Mouse (Mus musculus) cerebellum, postnatal 10 days (tissue): ENCODE results near the gene Atp8b4.
A peak's percentile ranks its signal among the peaks of the same experiment; 100 is the strongest.
"Not testable (repeated sequence)": the region's sequence is repeated elsewhere in the genome, so short reads cannot be mapped to it uniquely, and the experiment has no call there.

ENCODE experiments used
- DNase-seq, 2 experiments: peaks; one replicate each; pipeline ENCODE4 v3.0.0; 2021; ENCODE audit warnings: mixed read lengths in 2 of 2

Gene Atp8b4

DNA sequence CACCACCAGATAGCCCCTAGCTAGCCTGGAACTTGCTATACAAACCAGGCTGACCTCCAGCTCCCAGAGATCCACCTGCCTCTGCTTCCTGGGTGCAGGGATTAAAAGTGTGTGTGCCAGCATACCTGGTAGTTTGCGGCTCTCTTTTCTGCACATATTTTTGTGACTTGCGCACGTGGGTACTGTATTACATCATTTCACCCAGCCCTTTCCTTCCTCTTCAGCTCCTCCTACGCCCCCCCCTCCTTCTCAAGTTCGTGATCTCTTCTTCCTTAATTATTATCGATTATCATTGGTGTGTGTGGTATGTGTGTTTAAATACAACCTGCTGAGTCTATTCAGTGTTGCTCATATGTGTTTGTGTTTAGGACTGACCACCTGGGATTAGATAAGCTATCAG lies at the start of gene Atp8b4:
Atp8b4 (minus strand) TSS at position 154 of the 400 bp plus-strand sequence.
- no peak for DNase-seq

DNA sequence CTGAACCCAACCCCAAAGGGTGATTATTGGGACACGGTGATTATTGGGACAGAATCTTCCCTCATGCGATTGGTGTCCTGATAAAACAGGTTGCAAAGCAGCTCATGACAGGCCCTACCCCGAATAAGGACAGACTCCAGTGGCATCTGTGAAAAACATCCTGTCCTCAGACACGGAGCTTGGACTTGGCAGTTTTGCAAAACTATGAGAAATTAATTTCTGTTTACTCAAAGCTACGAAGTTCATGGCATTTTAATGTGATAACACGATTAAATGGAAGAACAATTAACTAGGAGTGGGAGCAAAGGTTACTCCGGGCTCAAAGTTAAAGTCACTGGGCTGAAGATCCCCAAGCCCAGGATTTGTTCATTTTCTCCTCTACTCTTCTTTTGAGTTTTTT lies 49.2 kb upstream of the Atp8b4 start:
- DNase-seq, result no peak

DNA sequence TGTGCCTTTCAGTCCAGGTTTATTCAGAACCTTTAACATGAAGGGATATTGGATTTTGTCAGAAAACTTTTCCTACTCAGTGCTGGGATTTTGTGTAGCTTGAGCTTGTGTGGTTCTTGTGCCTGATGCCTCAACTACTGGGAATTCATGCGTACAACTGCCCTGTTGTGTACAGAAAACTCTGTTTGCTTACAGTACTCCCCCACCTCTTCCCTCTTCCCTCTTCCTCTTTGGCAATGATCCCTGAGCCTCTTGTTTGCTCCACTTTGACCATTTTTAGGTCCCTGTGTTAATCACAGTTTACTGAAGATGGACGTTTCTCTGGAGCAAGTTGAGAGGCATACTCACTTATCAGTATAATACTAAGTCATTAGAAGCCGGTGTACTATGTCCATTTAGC lies 45.9 kb upstream of the Atp8b4 start:
- no peak for DNase-seq

DNA sequence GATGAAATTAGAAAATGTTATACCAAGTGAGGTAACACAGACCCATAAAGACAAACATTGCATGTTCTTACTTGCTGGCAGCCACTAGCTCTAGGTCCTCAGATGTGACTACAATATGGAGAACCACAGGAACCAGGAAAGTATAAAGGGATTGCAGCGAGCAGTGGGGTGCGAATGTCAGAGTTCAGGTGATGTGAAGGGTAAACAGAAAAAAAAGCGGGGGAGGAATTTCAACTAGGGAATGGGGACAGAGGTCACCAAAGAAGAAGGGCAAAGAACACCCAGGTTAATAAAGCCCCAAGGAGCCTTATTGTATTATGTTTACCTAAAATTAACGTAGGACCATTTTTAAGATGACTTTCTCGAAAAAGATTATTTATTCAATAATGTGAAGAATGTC lies 44.8 kb upstream of the Atp8b4 start:
- no peak for DNase-seq

DNA sequence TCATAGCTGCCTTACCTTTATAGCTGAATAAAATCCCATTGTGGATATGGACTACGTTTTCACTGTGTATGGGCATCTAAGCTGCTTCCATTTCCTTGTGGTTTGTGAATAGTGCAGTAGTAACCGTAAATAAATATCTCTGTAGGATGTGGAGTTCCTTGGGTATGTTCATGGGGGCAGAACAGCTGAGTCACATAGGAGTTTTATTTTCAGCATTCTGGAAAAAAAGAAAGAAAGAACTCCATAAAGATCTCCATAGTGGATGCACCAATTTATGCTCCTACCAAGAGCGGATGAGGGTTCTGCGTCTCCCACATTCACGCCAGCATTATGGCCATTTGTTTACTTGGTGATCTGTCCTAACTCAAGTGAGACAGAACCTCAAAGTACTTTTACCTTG lies 41.7 kb upstream of the Atp8b4 start:
- no peak for DNase-seq

DNA sequence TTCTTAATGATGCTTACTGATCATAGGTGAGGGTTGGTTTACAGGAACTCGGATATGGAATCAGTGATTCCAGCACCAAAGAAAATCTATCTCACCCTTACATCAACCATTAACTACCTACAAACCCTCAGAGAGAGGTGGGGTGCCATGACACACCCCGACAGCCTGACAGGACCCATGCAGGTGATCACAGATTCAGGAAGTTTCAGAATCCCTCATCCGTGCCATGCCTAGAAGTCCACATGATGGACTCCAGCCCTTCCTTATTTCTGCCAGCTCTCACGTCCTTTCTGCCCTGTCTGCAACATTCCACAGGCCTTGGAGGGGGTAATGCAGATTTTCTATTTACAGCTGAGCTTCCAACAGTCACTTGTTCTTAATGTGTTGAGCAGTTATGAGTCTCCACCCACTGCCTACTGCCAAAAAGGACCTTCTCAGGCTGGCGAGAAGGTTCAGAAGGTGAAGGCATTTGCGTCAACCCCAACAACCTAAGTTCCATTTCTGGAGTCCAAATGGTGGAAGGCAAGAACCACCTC lies 40.0 kb upstream of the Atp8b4 start:
- no peak for DNase-seq

DNA sequence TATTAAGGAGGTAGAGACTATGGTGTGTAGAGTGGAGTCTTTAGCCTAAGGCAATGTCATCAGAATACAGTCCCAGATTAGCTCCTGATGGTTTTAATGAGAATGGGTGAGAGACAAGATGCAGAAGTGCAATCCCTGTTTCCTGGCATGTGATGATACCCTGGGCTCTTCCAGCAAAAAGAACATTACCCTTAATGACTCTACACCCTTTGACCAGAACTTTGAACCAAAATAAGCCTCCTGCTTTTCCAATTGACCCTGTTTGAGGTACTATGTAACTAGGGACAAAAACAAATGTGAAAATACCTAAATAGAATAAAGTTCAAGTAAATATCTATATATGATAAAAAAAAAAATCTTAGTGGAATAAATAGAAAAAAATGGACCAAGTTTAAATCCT lies 37.2 kb upstream of the Atp8b4 start:
- no peak for DNase-seq

DNA sequence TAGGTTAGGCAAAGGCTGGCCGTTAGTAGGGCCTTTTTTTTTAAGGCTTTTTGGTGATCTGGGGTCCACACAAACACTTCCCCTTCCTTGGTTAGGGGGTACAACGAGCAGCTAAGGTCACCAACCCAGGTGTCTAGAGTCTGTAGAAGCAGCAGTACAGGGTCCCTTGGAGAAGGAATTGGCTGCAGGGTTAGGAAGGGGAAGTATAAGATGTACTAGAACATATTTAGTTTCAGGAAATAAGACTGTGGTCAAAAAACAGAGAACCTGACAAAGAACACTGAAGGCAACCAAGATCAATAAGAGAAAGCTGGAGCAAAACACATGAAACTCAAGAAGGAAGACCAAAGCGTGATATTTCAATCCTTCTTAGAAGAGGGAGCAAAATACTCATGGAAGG lies 30.1 kb upstream of the Atp8b4 start:
- DNase-seq, result no peak

DNA sequence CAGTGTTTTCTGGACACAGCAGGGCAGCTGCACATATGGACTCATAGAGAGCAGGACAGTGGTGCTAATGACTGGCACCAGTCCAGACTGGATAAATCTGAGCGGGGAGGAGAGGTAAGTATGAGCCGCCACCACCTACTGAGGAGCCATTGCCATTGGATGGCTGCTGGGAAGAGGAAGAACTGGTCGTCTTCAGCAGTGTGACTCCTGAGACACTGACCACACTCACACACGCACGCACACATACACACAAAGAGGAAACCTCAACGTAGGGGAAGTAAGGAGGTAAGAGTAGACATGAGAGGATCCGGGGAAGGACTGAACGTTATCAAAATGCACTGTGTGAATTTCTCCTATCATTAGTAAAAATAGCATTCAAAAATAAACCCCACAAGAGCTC lies 27.0 kb upstream of the Atp8b4 start:
- no peak for DNase-seq

DNA sequence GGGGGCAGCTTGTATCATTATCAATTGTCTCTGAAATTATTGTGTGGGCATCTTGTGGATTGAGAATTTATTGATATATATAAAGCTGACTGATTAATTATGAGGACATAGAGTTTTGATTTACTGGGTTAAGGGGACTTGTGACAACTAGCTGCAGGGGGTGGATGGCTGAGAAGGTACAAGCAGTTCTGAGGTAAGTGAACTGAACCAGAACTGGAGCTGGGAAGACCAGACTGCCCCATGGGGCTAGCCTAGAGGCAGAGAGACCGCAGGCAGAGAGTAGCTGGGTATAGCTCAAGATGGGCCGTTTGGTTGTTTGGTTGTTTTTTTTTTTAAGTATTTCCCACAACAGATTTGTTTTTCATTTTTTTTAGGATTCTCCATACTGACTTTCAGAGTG lies 23.8 kb upstream of the Atp8b4 start:
- no peak for DNase-seq

DNA sequence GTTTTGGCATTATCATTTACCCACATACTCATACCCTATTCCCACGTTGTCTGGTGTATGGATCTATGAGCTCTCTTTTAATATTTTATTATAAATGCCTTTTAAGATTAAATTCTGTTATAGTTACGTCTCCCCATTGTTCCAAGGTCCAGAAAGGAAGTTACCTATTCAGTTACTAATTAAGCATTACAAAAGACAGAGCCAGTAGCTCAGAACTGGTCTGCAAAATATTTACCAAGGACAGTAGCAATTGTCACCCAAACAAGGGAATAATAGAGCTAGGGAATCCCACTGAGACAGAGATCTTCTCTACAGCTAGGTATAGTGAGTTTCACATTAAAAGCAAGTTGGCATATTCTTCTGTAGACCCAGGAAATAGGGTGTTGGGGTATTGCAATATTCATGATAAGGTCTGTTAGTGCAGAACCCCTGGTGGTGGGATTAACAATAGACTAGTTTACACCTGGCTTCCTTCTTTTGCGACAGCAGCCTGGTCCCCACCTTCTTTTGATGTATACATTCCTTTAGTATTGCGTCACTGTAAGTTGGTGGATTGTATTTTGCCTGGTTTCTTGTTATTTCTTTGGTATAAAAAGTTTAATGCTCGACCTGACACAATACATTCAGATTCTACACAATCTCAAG lies 22.7 kb upstream of the Atp8b4 start:
- not testable (repeated sequence) for DNase-seq

DNA sequence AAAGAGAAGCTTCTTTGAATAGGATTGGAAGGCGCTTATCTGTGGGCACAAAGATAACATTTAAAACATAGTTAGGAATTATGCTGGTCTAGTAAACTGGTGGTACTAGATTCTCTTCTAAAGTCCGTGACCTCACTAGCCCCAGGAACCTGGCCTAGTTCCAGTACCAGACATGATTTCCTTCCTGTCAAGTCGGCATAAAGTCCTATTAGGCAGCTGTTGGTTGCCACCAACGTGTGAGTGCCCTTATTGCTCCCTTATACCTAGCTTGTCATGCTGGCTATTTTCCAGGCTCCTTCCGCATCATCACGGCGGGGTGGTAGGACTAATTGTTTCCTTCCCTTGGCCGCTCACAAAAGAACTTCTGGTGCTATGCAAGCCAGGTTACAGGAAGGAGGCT lies 21.6 kb upstream of the Atp8b4 start:
- DNase-seq, result peak; percentile 44 to 50

DNA sequence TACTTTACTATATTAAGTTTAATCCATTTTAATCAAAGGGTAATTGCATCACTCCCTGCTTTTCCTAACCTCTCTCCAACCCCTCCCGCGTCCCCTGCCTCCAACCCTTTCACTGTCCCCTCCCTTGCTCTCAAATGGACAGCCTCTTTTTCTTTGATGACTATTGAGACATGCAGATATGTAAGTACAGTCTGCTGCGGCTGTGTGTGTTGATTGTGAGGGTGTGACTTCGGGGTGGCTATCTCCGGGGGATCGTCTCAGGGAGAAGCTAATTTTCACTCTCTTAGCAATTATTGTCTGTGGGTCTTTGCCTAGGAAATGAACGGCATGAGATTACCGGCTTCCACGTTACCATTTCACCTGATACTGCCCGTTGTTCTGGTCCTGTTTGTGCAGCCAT lies 21.0 kb upstream of the Atp8b4 start:
- DNase-seq, result no peak

DNA sequence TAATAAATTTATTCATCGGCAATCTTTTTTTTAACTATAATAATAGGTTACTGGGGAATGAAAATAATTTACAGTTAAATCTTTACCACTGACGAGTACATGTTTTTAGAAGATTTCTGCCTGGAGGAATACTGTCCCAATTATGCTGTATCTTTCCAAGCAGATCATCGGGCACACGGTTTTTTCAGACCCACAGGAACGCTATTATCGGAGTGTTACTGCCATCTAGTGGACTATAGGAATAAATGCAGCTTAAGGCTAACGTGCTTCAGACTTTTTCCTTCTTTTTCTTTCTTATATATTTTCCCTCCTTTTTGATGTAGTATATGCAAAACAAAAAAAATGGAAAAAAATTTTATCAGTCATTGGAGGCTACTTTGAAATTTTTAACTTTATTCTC lies 20.4 kb upstream of the Atp8b4 start:
- DNase-seq, result peak; percentile 34 to 52

DNA sequence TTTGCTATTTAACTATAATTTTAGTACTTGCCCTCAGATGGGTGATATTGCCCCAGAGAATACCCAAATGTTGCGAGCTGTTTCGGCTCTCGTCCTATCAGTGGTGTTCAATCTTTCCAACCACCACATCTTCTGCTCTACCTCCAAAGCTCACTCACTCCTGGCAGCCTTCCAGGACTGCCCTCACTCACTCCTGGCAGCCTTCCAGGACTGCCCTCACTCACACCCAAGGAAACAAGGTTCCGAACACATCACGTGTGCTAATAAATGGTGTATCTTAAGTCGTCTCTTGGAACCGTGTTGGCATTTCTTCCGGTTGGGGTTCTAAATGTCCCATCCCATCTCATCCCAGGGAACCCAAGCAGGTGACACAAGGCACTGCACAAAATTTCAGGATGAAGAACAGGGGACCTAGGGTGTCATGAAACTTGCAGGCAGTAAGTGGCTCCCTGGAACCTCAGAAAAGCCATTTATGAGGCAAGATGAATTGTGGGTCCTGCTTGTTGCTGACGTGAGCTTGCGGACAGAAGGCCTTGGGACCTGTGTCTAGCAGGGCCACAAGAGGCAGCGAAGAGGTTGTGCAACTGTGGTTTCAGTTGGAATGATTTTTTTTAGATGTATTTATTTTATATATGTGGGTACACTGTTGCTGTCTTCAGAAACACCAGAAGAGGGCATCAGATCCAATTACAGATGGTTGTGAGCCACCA lies 19.6 kb upstream of the Atp8b4 start:
- peak; percentile 69 to 83 for DNase-seq

DNA sequence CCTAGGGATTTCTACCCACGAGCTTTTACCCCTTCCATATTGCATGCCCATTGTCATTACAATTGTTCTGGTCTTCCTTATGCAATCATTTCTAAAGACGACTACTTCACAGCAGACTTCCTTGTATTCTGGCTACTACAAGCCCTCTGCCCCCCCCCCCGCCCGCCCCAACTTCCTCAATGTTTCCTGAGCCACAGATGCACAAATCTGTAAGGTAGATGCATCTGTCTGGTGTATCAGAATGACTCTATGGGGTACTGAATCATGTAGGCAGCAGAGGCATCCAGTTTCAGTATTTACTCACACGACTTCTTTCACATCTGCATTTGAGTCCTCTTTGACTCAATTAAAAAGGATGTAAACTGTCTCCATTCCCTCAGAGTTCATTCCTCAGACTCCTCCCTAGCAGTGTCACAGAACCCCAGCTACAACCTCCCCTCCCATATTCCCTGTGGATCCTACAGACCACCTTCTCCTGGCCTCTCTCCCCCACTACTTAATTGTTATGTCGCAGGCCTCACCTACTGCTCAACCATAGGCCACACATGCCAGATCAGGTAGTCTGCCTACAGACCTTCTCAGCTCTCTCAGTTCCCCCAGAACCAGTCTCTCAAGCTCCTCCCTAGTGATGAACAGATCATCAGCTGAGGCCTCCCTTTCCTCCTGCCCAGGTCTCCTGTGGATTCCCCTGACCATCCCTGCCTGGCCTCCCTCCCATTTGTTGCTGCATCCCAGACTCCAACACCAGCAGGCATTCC lies 14.8 kb upstream of the Atp8b4 start:
- DNase-seq, result no peak

DNA sequence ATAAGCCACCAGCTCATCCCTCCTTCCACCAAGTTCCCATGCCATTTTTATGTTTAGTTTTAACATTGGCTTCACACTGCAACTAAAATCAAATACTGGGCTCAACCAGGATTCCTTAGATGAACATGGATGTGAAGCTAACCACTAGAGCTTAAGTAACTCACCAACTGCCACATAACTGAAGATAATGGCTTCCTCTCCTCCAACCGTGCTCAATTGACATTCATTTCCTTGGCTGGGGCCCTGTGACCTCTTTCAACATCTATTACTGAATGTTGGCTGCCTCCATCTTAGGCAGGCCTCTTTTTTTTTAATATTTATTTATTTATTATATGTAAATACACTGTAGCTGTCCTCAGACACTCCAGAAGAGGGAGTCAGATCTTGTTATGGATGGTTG lies 7.8 kb upstream of the Atp8b4 start:
- no peak for DNase-seq

DNA sequence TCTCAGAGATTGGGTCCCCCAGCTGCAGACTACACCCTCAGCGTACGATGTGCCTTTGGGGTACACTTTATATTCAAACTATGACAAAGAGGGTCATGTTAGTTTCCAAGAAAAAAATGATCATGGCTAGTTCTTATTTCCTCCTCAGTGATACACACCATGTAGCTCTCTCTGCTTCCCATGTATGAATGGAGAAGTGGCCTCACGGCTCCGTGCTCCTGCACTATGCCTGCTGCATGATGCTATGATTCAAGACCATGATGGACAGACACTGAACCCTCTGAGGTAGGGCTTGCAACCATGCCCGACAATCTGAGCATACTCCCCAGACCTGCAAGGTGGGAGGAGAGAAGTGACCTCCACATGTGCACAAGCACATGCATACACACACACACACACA lies 7.0 kb upstream of the Atp8b4 start:
- no peak for DNase-seq

DNA sequence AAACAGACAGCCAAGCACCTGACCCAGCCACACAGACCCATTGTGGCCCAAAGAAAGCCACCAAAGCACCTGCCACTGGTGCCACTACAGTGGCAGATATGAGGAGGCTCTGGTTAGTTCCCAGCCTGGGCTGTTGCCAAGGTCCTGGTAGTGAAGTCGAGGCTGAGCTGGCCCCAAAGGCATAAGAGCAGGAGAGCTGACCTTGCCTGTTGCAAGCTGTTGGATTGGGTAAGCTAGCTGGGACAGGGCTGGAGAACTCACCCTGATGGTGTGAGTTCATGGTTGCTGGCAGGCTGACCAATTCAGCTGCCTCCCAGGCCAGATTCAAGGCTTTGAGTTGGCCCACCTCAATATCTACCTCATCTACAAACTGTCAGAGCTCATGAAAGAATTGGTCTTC lies 4.7 kb upstream of the Atp8b4 start:
- DNase-seq, result peak; percentile 4 to 6

DNA sequence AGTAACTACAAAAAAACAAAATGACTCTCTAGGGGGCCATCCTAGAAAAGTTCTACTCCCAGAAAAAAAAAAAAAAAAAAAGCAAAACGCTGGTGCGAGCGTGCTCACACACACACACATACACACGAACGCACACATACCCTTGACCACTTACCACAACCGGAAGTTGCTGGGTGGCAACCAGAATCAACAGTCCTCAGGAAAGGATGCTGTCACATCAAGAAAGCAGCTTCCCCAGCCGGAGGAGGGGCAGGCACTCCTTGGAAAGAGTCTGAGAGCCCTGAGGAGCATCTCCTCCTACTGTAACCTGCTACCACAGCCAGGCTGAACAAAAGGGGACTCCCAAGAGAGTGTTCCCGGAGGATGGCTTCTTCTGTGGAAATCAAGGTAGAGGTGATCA lies 744 bp downstream of the Atp8b4 start:
- DNase-seq, result no peak

DNA sequence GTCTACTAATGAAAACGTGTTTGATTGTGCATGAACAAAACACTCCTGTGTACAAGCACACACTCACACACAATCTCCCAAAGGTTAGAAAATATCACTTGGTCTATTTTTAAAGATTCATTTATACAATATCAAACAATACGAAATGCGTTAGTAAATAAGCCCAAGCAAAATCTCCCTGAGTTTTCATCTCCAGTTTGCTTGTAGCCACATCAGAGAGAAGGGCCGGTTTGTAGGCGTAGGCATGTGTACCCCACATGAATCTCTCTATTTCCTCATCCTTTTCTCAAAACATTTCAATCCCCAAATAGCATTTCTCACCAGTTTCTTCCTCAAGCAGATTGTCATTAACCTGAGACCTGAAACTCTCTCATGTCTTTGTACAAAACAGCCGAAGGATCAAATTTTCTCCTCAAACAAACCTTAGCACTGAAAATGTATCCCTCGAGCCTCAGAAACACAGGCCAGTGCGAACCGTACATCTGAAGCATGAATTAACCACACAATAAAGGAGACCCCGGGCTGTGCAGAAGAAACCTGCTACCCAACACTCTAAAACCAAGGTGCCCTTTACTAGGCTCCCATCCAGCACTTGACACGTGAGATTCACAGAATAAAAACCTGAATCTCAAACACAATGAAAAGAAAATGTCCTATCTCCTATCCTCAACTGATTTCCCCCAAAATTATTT lies 1.6 kb downstream of the Atp8b4 start:
- no peak for DNase-seq

DNA sequence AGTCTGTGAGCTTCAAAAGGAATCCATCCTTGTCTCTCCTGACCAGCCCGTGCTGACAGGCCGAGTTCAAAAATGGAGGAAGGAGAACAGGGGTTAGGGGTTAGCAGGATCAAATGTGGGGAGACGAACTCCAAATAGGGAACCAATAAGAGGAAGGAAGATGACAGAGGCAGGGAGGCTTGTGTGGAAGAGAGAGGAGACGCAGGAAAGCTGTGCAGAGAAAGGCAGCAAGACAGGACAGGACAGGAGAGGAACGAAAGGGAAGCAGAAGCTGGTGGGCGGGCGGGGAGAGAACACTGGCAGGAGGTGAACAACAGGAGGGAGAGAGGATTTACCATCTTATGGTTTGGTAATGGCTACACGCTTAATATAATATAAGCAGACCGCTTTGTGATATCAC lies 3.6 kb downstream of the Atp8b4 start:
- DNase-seq, result no peak
